Comparison of ENCODE assay signal across 12 mouse cellular contexts in the genomic region with DNA sequence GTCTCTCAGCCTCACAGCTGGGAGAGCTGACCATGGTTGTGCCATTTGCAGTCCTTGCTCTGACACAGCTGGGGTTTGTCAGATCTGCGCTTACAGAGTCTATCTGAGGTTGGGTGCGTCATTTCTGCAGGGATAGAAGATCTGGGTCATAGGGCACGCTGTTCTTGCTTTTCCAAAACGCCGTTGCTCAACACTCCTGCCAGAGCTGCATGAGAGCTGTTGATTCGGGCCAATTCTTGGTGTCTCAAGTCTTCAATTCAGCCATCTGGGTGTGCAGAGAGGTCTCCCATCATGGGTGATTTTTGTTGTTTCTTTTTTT. TPM values are rescaled to one million over a fixed set of nuclear protein-coding genes. Genes with fewer than 3 reads are reported as not detected.
DNase-seq lines count a peak whose midpoint lies in the region; ATAC-seq and TF ChIP-seq lines count a peak whose summit lies in the region.
"Had no signal": no experiment of that assay in that cellular context is flagged by ENCODE, and none has a peak within 500 bp of the region (broad histone marks: within the 10 kb centered on the region; RNA-seq: fewer than 3 reads in every experiment).

No protein-coding gene starts in this region.

- no peaks in the 10 kb centered on the region for H3K27me3 ChIP-seq in heart, adult 2 months (ENCODE audit: control insufficient read depth, insufficient read depth, low read length)
- no peaks in the 10 kb centered on the region for H3K27me3 ChIP-seq in heart, embryonic 10.5 days (ENCODE audit: insufficient read depth, poor library complexity, severe bottlenecking)
- no peaks in the 10 kb centered on the region for H3K27me3 ChIP-seq in lung, embryonic 14.5 days (ENCODE audit: insufficient read depth, low read length)
- H3K27me3 ChIP-seq in thymus, adult 2 months (ENCODE audit: control insufficient read depth, insufficient read depth, low read length): no peaks in the 10 kb centered on the region
- H3K27me3 ChIP-seq: hindbrain, embryonic 15.5 days; liver, embryonic 15.5 days had no signal

- H3K27ac ChIP-seq in heart, adult 2 months: no peak overlapping the region; the same call in 1 of the 2 replicates
- H3K27ac ChIP-seq in heart, embryonic 10.5 days: no peak overlapping the region
- no peak overlapping the region for H3K27ac ChIP-seq in lung, embryonic 14.5 days (ENCODE audit: low read depth)
- no peak overlapping the region for H3K27ac ChIP-seq in thymus, adult 2 months (ENCODE audit: control insufficient read depth, insufficient read depth, low read length)
- H3K27ac ChIP-seq: hindbrain, embryonic 15.5 days; liver, embryonic 15.5 days had no signal

- no peaks in the 10 kb centered on the region for H3K79me2 ChIP-seq in heart, adult 2 months (replicated peaks; ENCODE audit: control insufficient read depth, insufficient read depth, low read length)

- no peak overlapping the region for H3K9ac ChIP-seq in heart, adult 2 months (ENCODE audit: low read depth, low read length)
- H3K9ac ChIP-seq in lung, embryonic 14.5 days: no peak overlapping the region
- H3K9ac ChIP-seq: hindbrain, embryonic 15.5 days; liver, embryonic 15.5 days had no signal

- no peaks in the 10 kb centered on the region; the same call in 1 of the 2 replicates for H3K4me1 ChIP-seq in heart, adult 2 months (ENCODE audit: control insufficient read depth, insufficient read depth, low read length)
- H3K4me1 ChIP-seq in heart, embryonic 10.5 days: 0 out of 2 replicates have a peak, but pooled peaks cover 2% of the 10 kb centered on the region
- no peaks in the 10 kb centered on the region for H3K4me1 ChIP-seq in lung, embryonic 14.5 days (ENCODE audit: insufficient read depth)
- no peaks in the 10 kb centered on the region for H3K4me1 ChIP-seq in thymus, adult 2 months (replicated peaks; ENCODE audit: control insufficient read depth, insufficient read depth, low read length)
- H3K4me1 ChIP-seq: liver, embryonic 15.5 days had no signal

- no peak overlapping the region for H3K4me3 ChIP-seq in heart, adult 2 months
- no peak overlapping the region for H3K4me3 ChIP-seq in heart, embryonic 10.5 days
- no peak overlapping the region for H3K4me3 ChIP-seq in lung, embryonic 14.5 days (ENCODE audit: low read depth, low read length)
- H3K4me3 ChIP-seq in thymus, adult 2 months (ENCODE audit: control insufficient read depth, insufficient read depth, low read length): no peak overlapping the region
- H3K4me3 ChIP-seq: hindbrain, embryonic 15.5 days; liver, embryonic 15.5 days had no signal

- no peaks in the 10 kb centered on the region for H3K36me3 ChIP-seq in heart, adult 2 months (ENCODE audit: control insufficient read depth, insufficient read depth, low read length)
- no peaks in the 10 kb centered on the region for H3K36me3 ChIP-seq in heart, embryonic 10.5 days
- no peaks in the 10 kb centered on the region for H3K36me3 ChIP-seq in lung, embryonic 14.5 days (ENCODE audit: insufficient read depth)
- no peaks in the 10 kb centered on the region for H3K36me3 ChIP-seq in thymus, adult 2 months (ENCODE audit: control insufficient read depth, insufficient read depth, low read length)
- H3K36me3 ChIP-seq: hindbrain, embryonic 15.5 days; liver, embryonic 15.5 days had no signal

- H3K9me3 ChIP-seq in heart, embryonic 10.5 days: no peaks in the 10 kb centered on the region
- H3K9me3 ChIP-seq in lung, embryonic 14.5 days (ENCODE audit: low read depth, low read length): no peaks in the 10 kb centered on the region
- H3K9me3 ChIP-seq: hindbrain, embryonic 15.5 days; liver, embryonic 15.5 days had no signal

- peak; percentile 92 for ATAC-seq in lung, embryonic 14.5 days (ENCODE audit: insufficient read depth)

- intact Hi-C loops in heart, adult 2 months (cut with DNase I): loop anchor here (1.0 kb wide), 2 partner anchors 46 to 94 kb away; no protein-coding TSS in a partner anchor
- intact Hi-C loops in heart, postnatal 10 days (cut with DNase I): loop anchor here (1.0 kb wide), 2 partner anchors 46 to 94 kb away; no protein-coding TSS in a partner anchor

- WGBS in heart, adult 2 months: 47% methylated on average over 6 of the region's 6 CpGs
- 74% methylated on average over 6 of the region's 6 CpGs for WGBS in heart, embryonic 10.5 days
- 34% methylated on average over 6 of the region's 6 CpGs for WGBS in lung, embryonic 14.5 days
- 83% methylated on average over 6 of the region's 6 CpGs for WGBS in thymus, adult 2 months

- 0 out of 2 replicates have a peak, but pooled peaks have one; percentile 17 for TF ChIP-seq EP300 in heart, adult 2 months (IDR thresholded peaks at IDR 0.05; ENCODE audit: insufficient read depth, low read depth, low read length)

- peak; percentile 52 to 68 for DNase-seq in heart, adult 2 months
- no peak for DNase-seq in heart, embryonic 10.5 days (ENCODE audit: low spot score)
- DNase-seq in adipocyte (ENCODE audit: low spot score): peak; percentile 93
- DNase-seq in heart, postnatal 10 days: peak; percentile 58 to 63
- peak; percentile 78 for DNase-seq in lung, embryonic 14.5 days
- no peak for DNase-seq in thymus, adult 2 months
- no peak for DNase-seq in right cerebral cortex, adult 2 months (ENCODE audit: low spot score in 2 of 2)
- no peak for DNase-seq in cerebellum, adult 18-20 months

- no peak overlapping the region for H3K4me2 ChIP-seq in lung, embryonic 14.5 days
- H3K4me2 ChIP-seq: liver, embryonic 15.5 days had no signal

- TF ChIP-seq CTCF in heart, adult 2 months (IDR thresholded peaks at IDR 0.05): no peak
- no peak for TF ChIP-seq CTCF in lung, embryonic 14.5 days (IDR thresholded peaks at IDR 0.05; ENCODE audit: low read depth)
- TF ChIP-seq CTCF in thymus, adult 2 months (IDR thresholded peaks at IDR 0.05; ENCODE audit: borderline replicate concordance, control insufficient read depth, extremely low read depth, insufficient read depth, low read length, poor library complexity): no peak

- TF ChIP-seq POLR2A in heart, adult 2 months (IDR thresholded peaks at IDR 0.05; ENCODE audit: insufficient read depth, low read depth, low read length): no peak
- TF ChIP-seq POLR2A in thymus, adult 2 months (IDR thresholded peaks at IDR 0.05; ENCODE audit: control insufficient read depth, extremely low read depth, insufficient read depth, low read length, poor library complexity): no peak

RNA-seq across cellular contexts. Expression of a gene that starts 32.3 kb away (rescaled TPM):
- not detected for total RNA-seq in heart, adult 2 months (2021)
- polyA plus RNA-seq in heart, adult 2 months (2012; rRNA removed): 0.12 and 0.18 TPM in 2 replicates
- not detected in 2 replicates for polyA plus RNA-seq in heart, embryonic 10.5 days (2016; fragmentation: Nextera tagmentation; extraction: Ambion mirVana)
- total RNA-seq in heart, postnatal 10 days (2021): not detected
- not detected in 2 replicates for polyA plus RNA-seq in lung, embryonic 14.5 days (2014; fragmentation: Nextera tagmentation; extraction: Ambion mirVana)
- 0.05 and 0.06 TPM in 2 replicates for polyA plus RNA-seq in thymus, adult 2 months (2012; rRNA removed)
- total RNA-seq: gastrocnemius, postnatal 10 days; monocyte, adult 5-6 weeks had no signal
- polyA plus RNA-seq: liver, embryonic 15.5 days had no signal

RNA-seq across cellular contexts. Expression of a gene that starts 56.9 kb away (rescaled TPM):
- total RNA-seq in heart, adult 2 months (2021): not detected
- not detected in 2 replicates for polyA plus RNA-seq in heart, adult 2 months (2012; rRNA removed)
- polyA plus RNA-seq in heart, embryonic 10.5 days (2016; fragmentation: Nextera tagmentation; extraction: Ambion mirVana): not detected in 2 replicates
- total RNA-seq in heart, postnatal 10 days (2021): not detected
- polyA plus RNA-seq in lung, embryonic 14.5 days (2014; fragmentation: Nextera tagmentation; extraction: Ambion mirVana): not detected in 2 replicates
- polyA plus RNA-seq in thymus, adult 2 months (2012; rRNA removed): 0.08 and 0.13 TPM in 2 replicates
- total RNA-seq: monocyte, adult 5-6 weeks had no signal
- polyA plus RNA-seq: liver, embryonic 15.5 days had no signal

RNA-seq across cellular contexts. Expression of a gene that starts 60.0 kb away (rescaled TPM):
- 100 to 1,000 TPM in 1 of 2 experiments, 10 to 100 TPM in 1; 95.3 to 133 TPM for total RNA-seq in heart, adult 2 months (2021)
- polyA plus RNA-seq in heart, adult 2 months (2012; rRNA removed): 45.6 and 58.8 TPM in 2 replicates
- 68.1 and 73.7 TPM in 2 replicates for polyA plus RNA-seq in heart, embryonic 10.5 days (2016; fragmentation: Nextera tagmentation; extraction: Ambion mirVana)
- total RNA-seq in heart, postnatal 10 days (2021): 10 to 100 TPM; 49.8 to 85.5 TPM
- polyA plus RNA-seq in lung, embryonic 14.5 days (2014; fragmentation: Nextera tagmentation; extraction: Ambion mirVana): 48.6 TPM in 2 replicates
- polyA plus RNA-seq in thymus, adult 2 months (2012; rRNA removed): 35.8 and 46.3 TPM in 2 replicates

Comparison
In these comparisons a context has a peak if more than half of its experiments do, and no peak if none do; other contexts are left out.
1. DNase-seq: peak in heart, adult 2 months (2 of 2), adipocyte (single experiment), heart, postnatal 10 days (2 of 2) and lung, embryonic 14.5 days (single experiment); none in heart, embryonic 10.5 days (single experiment), thymus, adult 2 months (single experiment), right cerebral cortex, adult 2 months (0 of 2) and cerebellum, adult 18-20 months (0 of 2).